In genomic region chr14:77260107-77260506, GRCm38 (mm10) we compare ENCODE assay signal across 23 mouse cellular contexts.
DNase-seq lines count a peak whose midpoint lies in the region; ATAC-seq and TF ChIP-seq lines count a peak whose summit lies in the region.
"Had no signal": no experiment of that assay in that cellular context is flagged by ENCODE, and none has a peak within 500 bp of the region (broad histone marks: within the 10 kb centered on the region; RNA-seq: fewer than 3 reads in every experiment).

No protein-coding gene starts in this region.

- intact Hi-C loops in gastrocnemius, postnatal 14 days (cut with DNase I; ENCODE audit: low total_unique reads): no loop called here

- ATAC-seq in heart, embryonic 12.5 days (ENCODE audit: insufficient number of reproducible peaks, low FRiP score): no peak
- ATAC-seq in intestine, postnatal 0 days: no peak
- ATAC-seq: activated CD4-positive, CD25-positive, alpha-beta regulatory T cell, adult 4 months; CD4-positive, CD25-positive, alpha-beta regulatory T cell, adult 4 months; forebrain, postnatal 0 days; intestine, embryonic 15.5 days; midbrain, embryonic 16.5 days had no signal

- no peak overlapping the region for H3K4me2 ChIP-seq in heart, embryonic 12.5 days
- no peak overlapping the region for H3K4me2 ChIP-seq in intestine, postnatal 0 days (replicated peaks; ENCODE audit: low read depth)
- H3K4me2 ChIP-seq: hindbrain, embryonic 14.5 days; intestine, embryonic 15.5 days; limb, embryonic 12.5 days; liver, embryonic 13.5 days; lung, embryonic 14.5 days had no signal

- H3K4me3 ChIP-seq in heart, embryonic 12.5 days: no peak overlapping the region
- H3K4me3 ChIP-seq in intestine, postnatal 0 days (ENCODE audit: low read depth, low read length): no peak overlapping the region
- H3K4me3 ChIP-seq: forebrain, embryonic 10.5 days; intestine, embryonic 15.5 days; left cerebral cortex, adult 2 months; limb, embryonic 12.5 days; liver, embryonic 13.5 days had no signal

- 72% methylated on average over 4 of the region's 4 CpGs for WGBS in heart, embryonic 12.5 days
- 67% methylated on average over 4 of the region's 4 CpGs for WGBS in intestine, postnatal 0 days

- H3K36me3 ChIP-seq in heart, embryonic 12.5 days: no peaks in the 10 kb centered on the region
- H3K36me3 ChIP-seq in intestine, postnatal 0 days (ENCODE audit: control insufficient read depth, insufficient read depth): no peaks in the 10 kb centered on the region
- H3K36me3 ChIP-seq: forebrain, embryonic 10.5 days; intestine, embryonic 15.5 days; limb, embryonic 12.5 days; liver, embryonic 13.5 days had no signal

- H3K9ac ChIP-seq in heart, embryonic 12.5 days: no peak overlapping the region
- H3K9ac ChIP-seq in intestine, postnatal 0 days (ENCODE audit: low read depth, low read length): no peak overlapping the region
- H3K9ac ChIP-seq: forebrain, postnatal 0 days; hindbrain, embryonic 14.5 days; intestine, embryonic 15.5 days; limb, embryonic 12.5 days; liver, embryonic 13.5 days; lung, embryonic 14.5 days had no signal

- DNase-seq in adrenal gland, adult 8-10 months: peak; percentile 5
- no peak for DNase-seq in adrenal gland, adult 18-20 months (ENCODE audit: low spot score in 2 of 2)
- peak; percentile 47 for DNase-seq in heart, adult 8-10 months (ENCODE audit: low spot score)
- peak; percentile 97 for DNase-seq in adipocyte (ENCODE audit: low spot score)
- DNase-seq in gastrocnemius, postnatal 14 days: peak; percentile 41
- DNase-seq in urinary bladder, postnatal 10 days (ENCODE audit: low spot score): no peak
- DNase-seq: forebrain, postnatal 0 days; kidney, postnatal 14 days; liver, embryonic 13.5 days; lung, embryonic 14.5 days; lung, postnatal 4 days; right cerebral cortex, postnatal 14 days; thymus, postnatal 36 days had no signal

- TF ChIP-seq CTCF in intestine, postnatal 0 days (IDR thresholded peaks at IDR 0.05; ENCODE audit: low read depth): no peak

- H3K4me1 ChIP-seq in heart, embryonic 12.5 days (replicated peaks): no peaks in the 10 kb centered on the region
- no peaks in the 10 kb centered on the region for H3K4me1 ChIP-seq in intestine, postnatal 0 days (replicated peaks; ENCODE audit: control insufficient read depth, insufficient read depth, low read length)
- H3K4me1 ChIP-seq: liver, embryonic 13.5 days had no signal

- H3K9me3 ChIP-seq in heart, embryonic 12.5 days (replicated peaks): no peaks in the 10 kb centered on the region
- H3K9me3 ChIP-seq in intestine, postnatal 0 days (ENCODE audit: control insufficient read depth): no peaks in the 10 kb centered on the region
- H3K9me3 ChIP-seq: forebrain, embryonic 10.5 days; intestine, embryonic 15.5 days; limb, embryonic 12.5 days; liver, embryonic 13.5 days had no signal

- no peak overlapping the region for H3K27ac ChIP-seq in heart, embryonic 12.5 days (ENCODE audit: poor library complexity, severe bottlenecking)
- no peak overlapping the region for H3K27ac ChIP-seq in intestine, postnatal 0 days (ENCODE audit: low read depth, low read length)
- H3K27ac ChIP-seq: forebrain, embryonic 10.5 days; hindbrain, embryonic 14.5 days; intestine, embryonic 15.5 days; left cerebral cortex, adult 2 months; limb, embryonic 12.5 days; liver, embryonic 13.5 days had no signal

- H3K27me3 ChIP-seq in heart, embryonic 12.5 days (replicated peaks): no peaks in the 10 kb centered on the region
- H3K27me3 ChIP-seq in intestine, postnatal 0 days (replicated peaks; ENCODE audit: control insufficient read depth, insufficient read depth, low read length): no peaks in the 10 kb centered on the region
- H3K27me3 ChIP-seq: intestine, embryonic 15.5 days; limb, embryonic 12.5 days; liver, embryonic 13.5 days had no signal

Comparison
In these comparisons a context has a peak if more than half of its experiments do, and no peak if none do; other contexts are left out.
1. DNase-seq: peak in adrenal gland, adult 8-10 months (single experiment), heart, adult 8-10 months (single experiment), adipocyte (single experiment) and gastrocnemius, postnatal 14 days (single experiment); none in adrenal gland, adult 18-20 months (0 of 2) and urinary bladder, postnatal 10 days (single experiment).